Mouse (Mus musculus): ENCODE measurements around the gene Prpf19. TPM values are rescaled to one million over a fixed set of nuclear protein-coding genes. Genes with fewer than 3 reads are reported as not detected.

Prpf19 gene
- total RNA-seq, 2 experiments from 2014 or later = 189 to 197 TPM

DNA sequence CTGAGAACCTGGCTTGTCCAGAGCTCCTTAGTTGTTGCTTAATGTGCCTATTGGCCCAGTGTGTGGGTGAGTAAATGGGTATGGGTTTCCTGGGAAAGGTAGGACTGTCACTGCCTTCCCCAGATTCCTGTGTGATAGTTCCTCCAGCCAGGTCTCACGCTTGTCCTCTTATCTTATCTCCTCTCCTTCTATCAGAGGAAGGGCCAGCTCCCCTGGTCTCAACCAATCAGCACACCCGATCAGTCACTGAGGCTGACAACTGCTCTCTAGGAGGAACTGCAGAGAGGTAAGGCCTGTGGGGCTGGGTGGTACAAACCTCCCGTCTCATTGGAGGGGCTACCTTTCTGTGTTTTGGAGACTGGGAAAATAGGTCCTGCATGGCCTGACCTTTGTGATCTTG, 43.7 kb downstream of the Prpf19 start:
- DNase-seq = no peak

DNA sequence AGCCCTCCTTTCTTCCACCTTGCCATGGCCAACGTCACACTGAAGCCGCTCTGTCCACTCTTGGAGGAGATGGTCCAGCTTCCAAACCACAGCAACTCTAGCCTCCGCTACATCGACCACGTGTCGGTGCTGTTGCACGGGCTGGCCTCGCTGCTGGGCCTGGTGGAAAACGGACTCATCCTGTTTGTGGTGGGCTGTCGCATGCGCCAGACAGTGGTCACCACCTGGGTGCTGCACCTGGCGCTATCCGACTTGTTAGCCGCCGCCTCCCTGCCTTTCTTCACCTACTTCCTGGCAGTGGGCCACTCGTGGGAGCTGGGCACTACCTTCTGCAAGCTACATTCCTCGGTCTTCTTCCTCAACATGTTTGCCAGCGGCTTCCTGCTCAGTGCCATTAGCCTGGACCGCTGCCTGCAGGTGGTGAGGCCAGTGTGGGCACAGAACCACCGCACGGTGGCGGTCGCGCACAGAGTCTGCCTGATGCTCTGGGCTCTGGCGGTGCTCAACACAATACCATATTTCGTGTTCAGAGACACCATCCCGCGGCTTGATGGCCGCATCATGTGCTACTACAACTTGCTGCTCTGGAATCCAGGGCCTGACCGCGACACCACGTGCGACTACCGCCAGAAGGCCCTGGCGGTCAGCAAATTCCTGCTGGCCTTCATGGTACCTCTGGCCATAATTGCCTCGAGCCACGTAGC, 45.2 kb downstream of the Prpf19 start:
- DNase-seq = peak; percentile 58 to 61

DNA sequence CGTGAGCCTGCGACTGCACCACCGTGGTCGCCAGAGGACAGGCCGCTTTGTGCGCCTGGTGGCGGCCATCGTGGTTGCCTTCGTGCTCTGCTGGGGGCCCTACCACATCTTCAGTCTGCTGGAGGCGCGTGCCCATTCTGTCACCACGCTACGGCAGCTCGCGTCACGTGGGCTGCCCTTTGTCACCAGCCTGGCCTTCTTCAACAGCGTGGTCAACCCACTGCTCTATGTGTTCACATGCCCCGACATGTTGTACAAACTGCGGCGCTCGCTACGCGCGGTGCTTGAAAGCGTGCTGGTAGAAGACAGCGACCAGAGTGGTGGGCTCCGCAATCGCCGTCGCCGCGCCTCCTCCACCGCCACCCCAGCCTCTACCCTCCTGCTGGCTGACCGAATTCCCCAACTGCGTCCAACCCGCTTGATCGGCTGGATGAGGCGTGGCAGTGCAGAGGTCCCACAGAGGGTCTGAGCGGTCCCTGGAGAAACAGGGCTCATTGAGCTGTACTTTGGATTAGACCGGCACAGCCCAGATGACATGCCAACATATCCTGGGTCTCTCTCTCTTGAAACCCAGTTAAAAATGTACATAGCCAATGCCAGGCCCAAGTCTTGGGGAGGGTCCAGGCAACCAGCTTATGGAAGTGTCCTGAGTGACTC, 45.9 kb downstream of the Prpf19 start:
- DNase-seq = no peak

DNA sequence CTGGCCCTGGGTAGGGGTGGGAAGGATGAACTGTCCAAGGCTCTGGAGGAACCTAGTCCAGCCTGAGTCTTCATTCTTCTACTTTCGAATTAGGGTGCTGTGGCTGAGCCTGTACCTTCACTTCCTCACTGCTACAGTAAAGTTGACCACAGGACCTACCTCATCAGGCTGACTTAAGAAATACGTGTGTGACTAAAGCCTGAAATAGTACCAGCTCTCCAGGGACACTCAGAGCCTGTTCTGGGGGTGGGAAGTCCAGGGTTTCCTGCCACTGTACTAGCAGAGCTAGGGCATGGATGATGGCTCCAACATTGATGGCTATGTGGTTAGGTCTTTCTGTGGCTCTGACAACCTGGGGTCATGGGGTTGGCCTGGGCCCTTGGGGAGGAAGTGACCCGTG, 48.9 kb downstream of the Prpf19 start:
- DNase-seq = no peak

DNA sequence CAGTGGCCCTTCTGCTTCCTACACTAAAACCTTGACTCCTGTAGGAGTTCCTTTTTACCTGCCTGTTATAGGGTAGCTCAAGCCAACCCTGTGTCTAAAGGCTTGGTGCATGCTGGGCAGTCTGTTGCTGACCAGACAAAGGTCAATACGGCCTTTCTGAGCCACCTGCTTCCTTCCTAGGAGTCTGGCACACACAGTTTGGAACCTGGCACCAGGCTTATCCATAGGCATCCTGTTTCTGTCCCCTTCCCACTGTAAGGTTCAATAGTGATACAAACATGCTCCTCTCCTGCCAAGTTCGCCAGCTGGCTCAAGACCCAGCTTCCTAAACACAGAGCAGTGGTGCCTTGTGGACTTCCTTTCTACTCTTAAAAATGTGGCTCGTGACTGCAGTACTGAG, 51.5 kb downstream of the Prpf19 start:
- DNase-seq = no peak

DNA sequence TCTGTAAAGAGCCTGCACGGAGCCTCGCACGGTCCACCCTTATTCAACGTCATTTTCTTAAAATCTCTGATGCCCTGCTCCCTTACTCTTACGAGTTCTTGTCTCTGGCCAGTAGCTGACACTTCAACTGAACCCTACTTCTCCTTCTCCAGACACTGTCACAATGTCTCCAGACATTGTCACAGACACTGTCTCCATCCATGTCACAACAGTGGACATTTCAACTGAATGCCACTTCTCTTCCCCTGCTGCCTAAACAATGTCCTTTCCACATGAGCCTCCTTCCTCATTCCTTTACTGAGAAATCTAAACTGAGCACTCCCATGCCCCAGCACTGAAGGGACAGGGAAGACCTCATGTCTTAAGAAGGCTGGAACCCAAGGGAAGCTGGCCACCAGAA, 52.2 kb downstream of the Prpf19 start:
- DNase-seq = no peak

DNA sequence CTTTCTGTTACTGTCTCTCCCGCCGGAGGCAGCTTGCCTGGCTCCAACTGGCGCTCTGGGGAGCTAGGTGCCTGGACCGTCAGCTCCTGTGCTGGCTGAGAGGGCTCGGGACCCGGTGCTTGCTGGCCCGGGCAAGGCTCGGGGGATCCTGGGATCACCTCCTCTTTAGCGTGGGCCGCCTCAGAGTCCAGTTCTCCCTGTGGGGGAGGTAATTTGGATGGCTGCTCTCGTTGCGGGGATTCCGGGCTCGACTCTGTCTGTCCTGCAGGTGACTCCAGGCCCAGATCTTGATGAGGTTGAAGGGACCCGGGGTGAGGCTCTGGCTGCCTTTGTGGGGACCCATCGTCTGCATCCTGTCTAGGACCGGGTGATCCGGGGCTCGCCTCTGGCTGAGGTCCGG, 53.4 kb downstream of the Prpf19 start:
- peak in 1 of 2 experiments; percentile 13 for DNase-seq

DNA sequence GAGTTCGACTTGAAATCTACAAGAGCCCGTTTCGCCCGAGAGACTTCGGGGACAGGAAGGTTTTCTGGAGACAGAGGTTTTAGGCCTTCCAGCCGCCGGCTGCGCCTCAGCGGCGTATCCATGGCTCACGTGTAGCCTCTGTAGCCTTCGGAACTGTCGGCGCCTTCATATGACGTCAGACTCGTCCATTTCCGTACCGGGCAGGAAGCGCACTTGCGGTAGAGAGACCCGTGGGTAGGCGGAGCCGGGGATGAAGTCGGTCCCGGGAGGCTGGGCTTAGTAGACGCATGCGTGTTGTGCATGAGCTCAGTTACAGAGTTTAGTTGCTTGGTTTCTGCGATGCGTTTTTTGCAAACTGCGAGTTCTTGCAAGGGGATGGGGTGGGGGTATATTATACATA, 54.1 kb downstream of the Prpf19 start, which contains the start of gene Ccdc86:
Ccdc86 (minus strand) TSS at position 155 of the 400 bp plus-strand sequence.
- DNase-seq = peak; percentile 94 to 95

DNA sequence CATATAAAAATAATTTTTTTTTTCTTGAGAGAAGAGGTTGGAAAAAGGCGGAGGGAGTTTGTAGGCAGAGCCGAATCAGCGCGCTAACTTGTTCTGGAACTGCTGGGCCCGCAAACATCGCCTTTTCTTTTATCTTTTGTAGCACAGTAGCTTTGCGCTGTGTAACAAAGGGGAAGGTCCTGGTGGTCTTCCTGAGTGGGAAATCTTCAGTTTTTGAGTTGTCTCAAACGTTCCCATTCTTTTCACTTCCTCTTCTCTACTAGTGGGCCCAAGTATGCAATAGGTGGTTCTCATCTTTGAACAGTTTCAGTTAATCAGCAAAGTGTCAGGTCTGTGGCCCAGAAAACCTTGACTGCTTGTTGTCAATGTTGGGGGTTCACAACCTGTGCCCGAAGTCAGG, 54.5 kb downstream of the Prpf19 start:
- no peak for DNase-seq

DNA sequence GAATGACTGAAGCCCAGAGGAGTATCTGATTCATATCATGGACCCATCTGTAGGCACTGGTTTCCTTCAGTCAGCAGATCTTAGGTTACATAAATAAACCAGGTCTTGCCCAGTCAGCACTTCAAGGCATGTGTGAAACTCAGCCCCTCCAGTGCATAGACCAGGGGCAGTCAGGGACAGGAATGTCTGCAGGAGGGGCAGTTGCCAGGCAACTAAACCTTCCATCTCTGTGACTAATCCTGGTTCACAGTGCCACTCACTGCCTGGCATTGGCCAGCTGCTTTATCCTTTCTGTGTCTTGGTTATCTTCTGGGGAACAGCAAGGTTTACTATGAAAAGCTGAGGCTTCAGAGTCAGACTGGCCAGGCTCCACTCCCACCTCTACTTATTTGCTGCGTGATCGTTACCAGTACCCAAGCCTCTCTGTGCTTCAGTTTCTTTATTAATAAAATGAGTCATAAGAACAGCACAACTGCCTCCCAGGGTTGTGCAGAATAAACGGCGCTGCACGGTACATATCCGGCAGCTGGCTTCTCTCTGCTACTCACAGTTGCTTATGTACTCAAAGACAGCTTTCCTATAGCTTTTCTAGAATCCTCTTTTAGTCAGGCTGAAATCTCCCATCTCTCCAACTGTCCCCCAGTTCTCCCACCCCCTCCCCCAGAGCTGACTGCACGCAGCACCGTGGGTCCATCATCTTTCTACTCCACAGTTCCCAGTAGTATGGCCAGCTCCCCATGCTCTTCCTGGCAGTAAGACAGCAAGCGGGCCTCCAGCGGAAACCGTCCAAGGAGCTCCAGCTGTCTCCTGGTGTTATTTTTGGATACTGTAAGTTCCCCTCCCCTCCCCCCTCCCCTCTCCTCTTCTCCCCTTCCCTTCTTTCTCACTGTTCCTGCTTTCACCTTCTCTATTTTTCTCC, 57.2 kb downstream of the Prpf19 start:
- DNase-seq = peak; percentile 29 to 43

Other genes starting within 250 kb of the Prpf19 start
- not detected for gene Pga5, start 217.2 kb upstream of the Prpf19 start, total RNA-seq (2021)
- 10 to 100 TPM; 24.2 to 26.7 TPM for gene Vps37c, start 206.5 kb upstream of the Prpf19 start, total RNA-seq (2021)
- gene Cd5, start 156.2 kb upstream of the Prpf19 start, total RNA-seq (2021) = not detected
- under 1 TPM in 1 of 2 experiments, not detected in 1; 0.35 TPM for gene Cd6, start 65.2 kb upstream of the Prpf19 start, total RNA-seq (2021)
- gene Slc15a3, start 55.5 kb upstream of the Prpf19 start, total RNA-seq (2021) = 1 to 10 TPM; 1.1 to 1.3 TPM
- 100 to 1,000 TPM; 170 to 179 TPM for gene Tmem132a, start 25.3 kb upstream of the Prpf19 start, total RNA-seq (2021)
- gene Tmem109, start 13.2 kb upstream of the Prpf19 start, total RNA-seq (2021) = 10 to 100 TPM; 46.8 to 48.4 TPM
- gene Zp1, start 25.4 kb downstream of the Prpf19 start, total RNA-seq (2021) = not detected
- gene Ptgdr2, start 41.9 kb downstream of the Prpf19 start, total RNA-seq (2021) = under 1 TPM; 0.20 to 0.28 TPM
- gene Ccdc86, start 54.0 kb downstream of the Prpf19 start, total RNA-seq (2021) = 1 to 10 TPM; 8.3 to 8.8 TPM
- not detected for gene Ms4a10, start 79.4 kb downstream of the Prpf19 start, total RNA-seq (2021)
- not detected for gene Ms4a15, start 98.0 kb downstream of the Prpf19 start, total RNA-seq (2021)
- not detected for gene Ms4a18, start 122.8 kb downstream of the Prpf19 start, total RNA-seq (2021)
- not detected for gene Ms4a8a, start 185.9 kb downstream of the Prpf19 start, total RNA-seq (2021)
- gene 1700017D01Rik, start 235.6 kb downstream of the Prpf19 start, total RNA-seq (2021) = not detected

Data from layer of hippocampus, postnatal 36 days (tissue).